Mouse (Mus musculus) layer of hippocampus, postnatal 36 days (tissue): ENCODE measurements around the gene Npr2. TPM values are rescaled to one million over a fixed set of nuclear protein-coding genes. Genes with fewer than 3 reads are reported as not detected.
"Not testable (repeated sequence)": the region's sequence is repeated elsewhere in the genome, so short reads cannot be mapped to it uniquely, and the experiment has no call there.

Source experiments
- DNase-seq, 2 experiments: peaks; one replicate each; pipeline ENCODE4 v3.0.0; 2022
- total RNA-seq, 2 experiments: library from RNA; stranded (reverse); gene quantifications; 2 replicates each; pipeline ENCODE4 v1.2.3; 2021

Gene Npr2
- 10 to 100 TPM; 51.6 to 59.1 TPM for total RNA-seq

DNA sequence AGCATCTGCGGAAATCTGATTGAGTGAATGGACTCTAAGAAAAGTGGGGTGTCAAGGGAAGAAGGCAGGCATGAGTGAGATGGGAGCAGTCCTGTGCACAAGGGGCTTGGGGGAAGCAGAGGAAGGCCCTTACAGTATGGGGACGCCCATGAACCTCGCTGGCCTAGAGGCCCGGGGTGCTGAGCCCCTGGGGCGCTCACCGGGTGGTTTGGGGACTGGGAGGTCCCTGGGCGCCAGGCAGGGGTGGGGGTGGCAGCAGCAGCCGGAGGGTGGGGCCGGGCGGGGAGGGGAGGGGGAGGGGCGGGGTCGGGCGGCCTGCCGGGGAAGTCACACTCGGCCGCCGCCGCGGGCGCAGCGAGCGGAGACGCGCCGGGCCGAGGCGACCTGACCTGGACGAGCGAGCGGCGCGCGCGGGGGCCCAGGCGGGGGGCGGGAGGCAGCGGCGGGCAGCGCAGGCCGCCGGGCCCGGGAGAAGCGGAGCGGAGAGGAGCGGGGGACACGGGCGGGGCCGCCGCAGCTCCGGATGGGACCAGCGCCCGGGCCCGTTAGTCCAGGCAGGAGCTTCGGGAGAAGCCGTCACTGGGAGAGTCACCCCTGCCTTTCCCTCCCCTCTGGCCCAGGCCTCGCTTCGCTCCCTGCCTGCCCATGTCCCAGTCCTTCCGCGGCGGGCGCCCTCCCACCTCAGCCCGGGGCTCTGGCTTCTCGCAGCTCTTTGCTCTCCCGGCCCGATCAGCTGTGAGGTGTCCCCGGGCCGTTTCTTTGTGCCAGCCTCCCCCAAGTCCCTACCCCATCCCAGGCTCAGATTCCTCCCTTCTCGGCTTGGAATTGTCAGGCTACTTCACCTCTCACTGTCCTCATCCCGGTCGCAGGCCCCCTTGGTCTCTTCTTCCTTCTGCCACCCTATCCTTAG lies at the start of gene Npr2:
Npr2 (plus strand) TSS at position 890 of the 910 bp plus-strand sequence.
- DNase-seq: peak; percentile 40 to 41

- DNase-seq: no peak
Observed at GRCm38 (mm10) chr4:43582241-43582640, 49.5 kb upstream of the Npr2 start.

- no peak for DNase-seq
Observed at GRCm38 (mm10) chr4:43583421-43583820, 48.3 kb upstream of the Npr2 start.

- DNase-seq: no peak
Observed at GRCm38 (mm10) chr4:43584444-43585416, 47.0 kb upstream of the Npr2 start, which contains the start of gene Msmp. Msmp (minus strand) TSS chr4:43584494.

- no peak for DNase-seq
Observed at GRCm38 (mm10) chr4:43585682-43586081, 46.1 kb upstream of the Npr2 start.

GRCm38 (mm10) chr4:43586411-43586810 lies 45.3 kb upstream of the Npr2 start:
- no peak for DNase-seq

- DNase-seq: no peak
Observed at GRCm38 (mm10) chr4:43587681-43588080, 44.1 kb upstream of the Npr2 start.

DNA sequence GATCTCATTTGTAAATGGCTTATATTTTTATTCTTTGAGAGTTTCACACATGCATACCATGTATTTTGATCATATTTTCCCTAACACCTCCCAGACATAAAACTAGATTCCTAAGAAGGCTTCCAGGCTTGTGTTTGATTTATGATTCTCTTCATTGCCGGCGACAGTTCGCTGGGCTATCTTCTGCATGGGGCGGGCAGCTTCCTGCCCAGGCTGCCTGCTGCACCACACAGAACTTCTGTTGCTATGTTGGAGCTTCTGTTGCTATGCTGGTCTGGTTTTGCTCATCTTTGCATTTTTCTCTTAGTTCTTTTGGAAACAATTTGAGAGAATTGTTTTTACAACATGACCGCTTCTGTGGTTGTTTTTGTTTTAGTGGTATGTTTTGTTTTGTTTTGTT lies 40.2 kb upstream of the Npr2 start:
- DNase-seq: no peak

GRCm38 (mm10) chr4:43591961-43592360 lies 39.8 kb upstream of the Npr2 start:
- no peak for DNase-seq

- DNase-seq: no peak
Observed at GRCm38 (mm10) chr4:43593453-43593852, 38.3 kb upstream of the Npr2 start.

GRCm38 (mm10) chr4:43596597-43596996 lies 35.1 kb upstream of the Npr2 start:
- DNase-seq: not testable (repeated sequence)

DNA sequence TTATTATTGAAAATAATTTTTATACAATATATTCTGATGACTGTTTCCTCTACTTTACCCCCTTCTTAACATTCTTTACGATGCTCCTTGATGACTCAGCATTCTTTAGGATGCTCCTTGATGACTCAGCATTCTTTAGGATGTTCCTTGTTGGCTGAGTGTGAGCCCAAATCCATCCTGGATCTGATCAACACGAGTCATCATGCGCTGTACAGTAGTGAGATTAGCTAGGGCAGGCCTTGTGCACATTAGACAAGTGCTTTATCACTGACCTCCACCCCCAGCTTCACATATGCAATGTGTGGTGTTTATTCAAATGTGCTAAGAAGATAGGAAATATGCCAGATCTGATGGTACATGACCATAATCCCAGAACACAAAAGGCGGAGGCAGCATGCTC lies 33.5 kb upstream of the Npr2 start:
- no peak for DNase-seq

- no peak for DNase-seq
Observed at GRCm38 (mm10) chr4:43598650-43599380, 32.9 kb upstream of the Npr2 start.

DNA sequence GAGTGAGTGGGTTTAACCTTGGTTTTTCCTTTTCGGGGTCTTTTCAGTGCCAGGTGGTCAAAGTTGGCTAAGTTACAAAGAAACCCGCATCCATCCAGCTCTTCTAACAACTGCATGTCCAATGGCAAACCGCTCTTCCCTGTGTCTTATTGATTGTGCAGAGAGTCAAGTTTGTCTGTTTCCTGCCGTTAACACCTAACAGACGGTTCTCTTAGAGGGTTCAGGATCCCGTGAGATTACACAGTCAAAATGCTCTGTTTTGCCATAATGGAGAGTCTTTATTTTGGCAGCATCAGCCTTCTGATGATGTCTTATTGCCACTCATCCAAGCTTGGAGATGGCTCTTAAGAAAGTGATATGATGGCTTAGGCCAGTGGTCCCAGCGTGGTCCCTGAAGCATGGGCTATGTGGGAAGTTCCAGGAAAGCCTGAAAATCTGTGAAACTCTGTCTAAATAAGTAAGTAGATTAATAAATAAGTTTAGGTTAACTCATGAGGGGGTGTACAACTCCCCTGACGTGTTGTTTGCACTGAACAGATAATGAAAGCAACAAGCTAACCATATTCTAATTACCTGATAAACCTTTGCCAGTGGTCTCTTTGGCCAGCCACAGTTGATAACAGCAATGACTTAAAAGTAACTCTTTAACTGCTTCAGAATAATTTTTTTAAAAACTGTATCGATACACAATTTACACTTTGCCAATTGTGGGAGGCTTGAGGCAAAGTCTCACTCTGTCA lies 31.4 kb upstream of the Npr2 start:
- no peak for DNase-seq

GRCm38 (mm10) chr4:43604099-43604498 lies 27.6 kb upstream of the Npr2 start:
- DNase-seq: no peak

DNA sequence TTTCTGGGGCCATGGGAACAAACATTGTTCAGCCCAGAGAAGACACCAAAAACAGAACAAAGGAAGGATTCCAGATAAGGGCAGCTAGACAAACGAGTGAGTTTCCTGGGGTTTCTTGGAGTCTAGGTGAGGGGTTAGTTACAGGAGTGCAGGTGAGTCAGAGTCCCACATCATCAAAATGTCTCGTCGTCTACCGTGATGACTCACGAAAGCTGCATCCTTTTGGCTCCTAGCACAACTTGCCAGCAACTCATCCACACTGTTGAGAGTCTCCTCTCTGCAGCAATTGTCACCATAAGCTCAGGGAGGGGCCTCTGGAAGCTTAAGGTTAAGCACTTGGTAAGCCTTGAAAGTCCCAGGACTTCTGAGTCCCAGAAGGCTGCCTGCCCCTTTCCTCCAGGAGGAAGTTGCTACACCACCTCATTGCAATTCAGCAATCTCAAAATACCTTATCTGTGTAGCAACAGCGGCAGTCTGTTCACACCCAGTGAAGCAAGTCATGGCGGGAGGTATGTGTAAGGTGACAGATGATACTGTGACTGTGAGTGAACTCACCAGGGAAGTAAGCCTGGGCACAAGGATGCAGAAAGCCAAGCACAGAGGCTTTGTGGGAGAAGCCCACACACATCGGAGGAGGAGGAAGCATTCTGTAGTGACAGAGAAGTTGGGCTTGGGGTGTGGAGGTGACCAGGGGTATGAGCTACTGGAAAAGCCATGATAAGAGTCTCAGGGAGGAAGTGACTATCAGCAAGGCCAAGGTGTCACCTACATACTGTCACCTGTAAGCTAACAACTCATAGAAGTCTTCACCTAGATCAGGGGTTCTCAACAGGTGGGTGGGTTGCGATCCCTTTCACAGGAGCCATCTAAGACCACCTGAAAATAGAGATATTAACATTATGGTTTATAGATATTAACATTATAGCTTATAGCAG lies 26.7 kb upstream of the Npr2 start:
- DNase-seq: no peak

- DNase-seq: no peak
Observed at GRCm38 (mm10) chr4:43612534-43612933, 19.2 kb upstream of the Npr2 start.

- DNase-seq: no peak
Observed at GRCm38 (mm10) chr4:43613060-43613730, 18.5 kb upstream of the Npr2 start.

- no peak for DNase-seq
Observed at GRCm38 (mm10) chr4:43620146-43620778, 11.5 kb upstream of the Npr2 start.
